In the genomic region with DNA sequence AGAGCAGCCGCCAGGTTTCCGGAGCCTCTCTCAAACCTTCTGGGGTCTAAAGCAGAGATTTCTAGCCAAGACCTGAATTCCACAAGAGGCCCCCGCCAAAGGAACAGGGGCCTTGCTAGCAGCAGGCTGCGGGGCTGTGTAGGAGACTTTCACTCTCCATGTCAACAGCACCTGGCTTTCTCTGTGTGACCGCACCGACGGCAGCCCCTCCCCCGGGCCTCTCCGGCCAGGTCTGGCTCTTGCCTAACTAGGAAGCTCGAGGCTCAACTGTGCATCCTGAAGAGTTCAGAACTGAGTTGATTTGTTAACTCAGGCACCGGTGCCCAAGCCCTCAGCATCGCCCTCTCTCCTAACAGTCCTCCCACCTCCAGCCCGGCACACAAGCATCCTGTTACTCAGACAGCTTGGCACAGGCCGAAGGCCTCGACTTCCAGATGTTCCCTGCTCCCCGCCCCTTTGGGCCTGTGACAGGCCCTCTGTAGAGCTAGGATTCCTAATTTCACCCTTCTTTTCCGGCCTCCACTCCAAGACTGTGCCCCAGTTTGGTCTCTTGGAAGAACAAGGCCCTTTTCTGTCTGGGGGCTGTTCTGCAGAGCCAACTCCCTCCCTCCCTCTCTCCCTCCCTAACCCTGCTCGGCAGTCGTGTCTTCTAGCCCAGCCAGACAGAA, we compare ENCODE assay signal across 8 mouse cellular contexts.
DNase-seq lines count a peak whose midpoint lies in the region; ATAC-seq and TF ChIP-seq lines count a peak whose summit lies in the region.

No protein-coding gene starts in this region.

- no peaks in the 10 kb centered on the region for H3K27me3 ChIP-seq in hindbrain, embryonic 10.5 days (ENCODE audit: insufficient read depth, poor library complexity, severe bottlenecking)
- no peaks in the 10 kb centered on the region for H3K27me3 ChIP-seq in lung, embryonic 14.5 days (ENCODE audit: insufficient read depth, low read length)

- peaks cover 44% of the 10 kb centered on the region for H3K4me1 ChIP-seq in hindbrain, embryonic 10.5 days (replicated peaks)
- H3K4me1 ChIP-seq in lung, embryonic 14.5 days (ENCODE audit: insufficient read depth), result peaks cover 11% of the 10 kb centered on the region; the same call in 1 of the 2 replicates

- peak overlapping the region; percentile 85 for H3K27ac ChIP-seq in hindbrain, embryonic 10.5 days
- peak overlapping the region; percentile 97 for H3K27ac ChIP-seq in lung, embryonic 14.5 days (ENCODE audit: low read depth)

- H3K9ac ChIP-seq in lung, embryonic 14.5 days, result peak overlapping the region; percentile 24; the same call in 1 of the 2 replicates

- peak overlapping the region; percentile 13; the same call in 1 of the 2 replicates for H3K4me3 ChIP-seq in hindbrain, embryonic 10.5 days
- no peak overlapping the region for H3K4me3 ChIP-seq in lung, embryonic 14.5 days (ENCODE audit: low read depth, low read length)

- WGBS in hindbrain, embryonic 10.5 days, result 16% methylated on average over 19 of the region's 19 CpGs
- 6% methylated on average over 19 of the region's 19 CpGs for WGBS in lung, embryonic 14.5 days

- ATAC-seq in lung, embryonic 14.5 days (ENCODE audit: insufficient read depth), result peak; percentile 92

- peak overlapping the region; percentile 50 for H3K4me2 ChIP-seq in lung, embryonic 14.5 days

- no peaks in the 10 kb centered on the region for H3K36me3 ChIP-seq in hindbrain, embryonic 10.5 days
- no peaks in the 10 kb centered on the region for H3K36me3 ChIP-seq in lung, embryonic 14.5 days (ENCODE audit: insufficient read depth)

- DNase-seq in R1 (ENCODE audit: low read depth, low spot score), result peak; percentile 41
- DNase-seq in cerebellum, postnatal 36 days, result peak; percentile 41 to 42
- DNase-seq in frontal cortex, postnatal 25 days (ENCODE audit: low spot score in 2 of 2), result peak; percentile 44 to 47
- DNase-seq in hindbrain, embryonic 10.5 days (ENCODE audit: low spot score), result peak; percentile 72
- peak; percentile 88 for DNase-seq in layer of hippocampus, adult 9-11 months
- DNase-seq in lung, embryonic 14.5 days, result peak; percentile 88
- peak; percentile 67 for DNase-seq in ovary, postnatal 14 days (ENCODE audit: low spot score)
- DNase-seq in urinary bladder, postnatal 25 days (ENCODE audit: low spot score), result peak; percentile 64

- H3K9me3 ChIP-seq in hindbrain, embryonic 10.5 days, result no peaks in the 10 kb centered on the region
- no peaks in the 10 kb centered on the region for H3K9me3 ChIP-seq in lung, embryonic 14.5 days (ENCODE audit: low read depth, low read length)

- TF ChIP-seq CTCF in lung, embryonic 14.5 days (IDR thresholded peaks at IDR 0.05; ENCODE audit: low read depth), result no peak
